Mouse (Mus musculus): ENCODE results near the gene Mettl22. TPM values are rescaled to one million over a fixed set of nuclear protein-coding genes. Genes with fewer than 3 reads are reported as not detected.

Mettl22 gene
- polyA plus RNA-seq, 1 experiment from 2014 or later: 28.9 TPM

DNA sequence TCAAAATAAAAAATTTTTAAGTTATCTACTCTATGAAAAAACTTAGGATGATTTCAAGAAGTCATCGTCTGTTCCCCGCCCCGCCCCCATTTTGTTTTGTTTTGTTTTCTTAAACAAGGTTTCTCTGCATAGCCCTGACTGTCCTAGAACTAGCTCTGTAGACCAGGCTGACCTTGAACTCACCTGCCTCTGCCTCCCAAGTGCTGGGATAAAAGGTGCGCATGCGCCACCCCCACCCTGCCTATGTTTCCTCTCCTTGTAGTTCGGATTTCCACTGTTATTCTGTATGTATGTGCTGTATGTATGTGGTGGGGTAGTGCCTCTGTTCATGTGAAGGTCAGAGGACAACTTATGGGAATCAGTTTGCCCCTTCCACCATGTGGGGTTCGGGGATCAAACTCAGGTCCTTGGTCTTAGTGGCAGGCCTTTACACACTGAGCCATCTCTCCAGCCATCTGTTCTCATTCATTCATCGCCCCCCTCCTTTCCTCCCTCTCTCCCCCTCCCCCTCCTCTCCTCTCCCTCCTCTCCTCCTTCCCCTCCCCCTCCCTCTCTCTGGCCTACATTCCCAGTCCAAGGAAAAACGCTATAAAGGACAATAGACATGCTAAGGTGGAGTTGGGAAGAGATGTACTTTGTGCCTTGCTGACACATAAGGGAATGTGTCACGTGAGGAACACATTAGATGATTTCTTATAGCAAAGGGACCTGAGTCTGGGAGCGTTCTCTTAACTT, 64.0 kb downstream of the Mettl22 start:
- H3K4me1 ChIP-seq: peaks cover 17% of the 10 kb centered on the region
- no peaks in the 10 kb centered on the region; the same call in 1 of the 2 replicates for H3K9me3 ChIP-seq (replicated peaks)
- ATAC-seq: no peak
- H3K27ac ChIP-seq: no peak overlapping the region
- no peak overlapping the region for H3K4me2 ChIP-seq
- no peak overlapping the region for H3K9ac ChIP-seq
- H3K27me3 ChIP-seq: peaks cover 32% of the 10 kb centered on the region
- H3K4me3 ChIP-seq: no peak overlapping the region
- H3K36me3 ChIP-seq (ENCODE audit: poor library complexity, severe bottlenecking): no peaks in the 10 kb centered on the region
- WGBS: 85% methylated on average over 11 of the region's 11 CpGs

DNA sequence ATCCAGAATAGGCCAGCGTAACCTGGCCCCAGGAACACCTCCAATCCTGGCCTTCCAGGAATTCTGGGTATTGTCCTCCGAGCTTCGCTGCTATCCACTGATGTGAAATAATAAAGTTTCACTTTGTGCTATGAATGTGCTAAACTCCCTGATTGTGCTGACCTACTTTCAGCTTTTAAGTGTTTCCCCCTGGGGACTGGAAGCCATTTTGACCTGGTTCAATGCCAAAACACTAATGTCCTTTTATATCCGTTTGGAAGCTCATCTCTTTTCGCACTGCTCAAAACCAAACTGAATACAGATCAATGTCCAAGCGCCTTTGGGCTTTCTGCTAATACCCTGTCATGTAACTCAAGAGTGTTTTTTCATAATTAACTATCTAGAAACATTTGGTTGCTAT, 64.8 kb downstream of the Mettl22 start:
- H3K9me3 ChIP-seq (replicated peaks): no peaks in the 10 kb centered on the region; the same call in 1 of the 2 replicates
- H3K27ac ChIP-seq: no peak overlapping the region
- no peak overlapping the region for H3K4me2 ChIP-seq
- no peak for ATAC-seq
- no peak overlapping the region for H3K9ac ChIP-seq
- peaks cover 25% of the 10 kb centered on the region for H3K27me3 ChIP-seq
- peaks cover 25% of the 10 kb centered on the region for H3K4me1 ChIP-seq
- no peak overlapping the region for H3K4me3 ChIP-seq
- H3K36me3 ChIP-seq (ENCODE audit: poor library complexity, severe bottlenecking): no peaks in the 10 kb centered on the region
- 79% methylated on average over 6 of the region's 6 CpGs for WGBS

DNA sequence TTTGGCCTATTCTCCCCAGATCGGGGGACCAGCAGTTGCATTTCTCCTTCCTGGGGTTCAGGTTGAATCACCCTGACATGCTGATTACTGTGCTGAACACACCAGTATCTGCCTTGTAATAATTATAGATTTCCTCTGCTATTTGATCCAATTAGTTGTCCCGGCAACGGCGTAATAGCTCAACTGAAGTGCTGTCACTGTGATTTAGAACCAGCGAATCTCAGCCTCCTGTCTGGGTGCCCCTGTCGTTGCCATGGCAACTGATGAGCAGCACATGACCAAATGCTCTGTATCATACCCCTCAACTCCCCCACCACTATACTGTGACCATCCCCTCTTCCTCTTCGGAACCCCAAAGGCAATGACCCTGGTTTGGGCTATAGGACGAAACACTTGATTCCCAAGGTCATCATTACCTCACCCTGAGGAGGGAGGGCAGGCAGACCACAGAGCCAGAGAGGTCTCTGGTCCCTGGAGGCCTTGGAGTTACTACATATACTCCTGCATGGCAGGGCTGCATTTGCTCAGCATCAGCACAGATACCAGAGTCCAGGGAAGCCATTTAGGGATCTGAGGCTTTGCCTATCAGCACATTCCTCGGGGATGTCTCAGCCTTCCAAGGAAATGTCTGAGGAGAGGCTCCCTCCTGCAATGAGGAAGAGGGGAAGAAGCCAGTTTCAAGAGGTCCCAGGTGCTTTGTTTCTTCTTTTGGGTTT, 68.7 kb downstream of the Mettl22 start:
- no peaks in the 10 kb centered on the region for H3K36me3 ChIP-seq (ENCODE audit: poor library complexity, severe bottlenecking)
- peak; percentile 94 for ATAC-seq
- H3K4me1 ChIP-seq: peaks cover 40% of the 10 kb centered on the region
- H3K27ac ChIP-seq: peak overlapping the region; percentile 88
- H3K27me3 ChIP-seq: peaks cover 4% of the 10 kb centered on the region; the same call in 1 of the 2 replicates
- H3K4me3 ChIP-seq: no peak overlapping the region
- H3K9me3 ChIP-seq (replicated peaks): no peaks in the 10 kb centered on the region
- no peak overlapping the region for H3K9ac ChIP-seq
- WGBS: 29% methylated on average over 9 of the region's 9 CpGs
- peak overlapping the region; percentile 42 for H3K4me2 ChIP-seq

Other genes with a start within 250 kb of the Mettl22 start
- gene Tmem114, start 45.7 kb upstream of the Mettl22 start, polyA plus RNA-seq (2015; fragmentation: Nextera tagmentation; extraction: Ambion mirVana): not detected in 2 replicates
- 42.7 and 47.7 TPM in 2 replicates for gene Abat, start 42.6 kb downstream of the Mettl22 start, polyA plus RNA-seq (2015; fragmentation: Nextera tagmentation; extraction: Ambion mirVana)
- 50.8 and 55.3 TPM in 2 replicates for gene Pmm2, start 166.9 kb downstream of the Mettl22 start, polyA plus RNA-seq (2015; fragmentation: Nextera tagmentation; extraction: Ambion mirVana)
- gene Tmem186, start 166.9 kb downstream of the Mettl22 start, polyA plus RNA-seq (2015; fragmentation: Nextera tagmentation; extraction: Ambion mirVana): 22.9 and 26.9 TPM in 2 replicates
- 190 and 211 TPM in 2 replicates for gene Carhsp1, start 201.4 kb downstream of the Mettl22 start, polyA plus RNA-seq (2015; fragmentation: Nextera tagmentation; extraction: Ambion mirVana)
- not detected in 2 replicates for gene Gm5767, start 210.0 kb downstream of the Mettl22 start, polyA plus RNA-seq (2015; fragmentation: Nextera tagmentation; extraction: Ambion mirVana)